Mouse (Mus musculus): Measurements from ENCODE around the gene Itga5. TPM values are rescaled to one million over a fixed set of nuclear protein-coding genes. Genes with fewer than 3 reads are reported as not detected.
"Not testable (repeated sequence)": the region's sequence is repeated elsewhere in the genome, so short reads cannot be mapped to it uniquely, and the experiment has no call there.

Itga5 gene
- total RNA-seq (2014; rRNA removed) (2.2 and 3.2 TPM in 2 replicates), polyA plus RNA-seq (2015; fragmentation: Nextera tagmentation; extraction: Ambion mirVana) (2.9 and 3.5 TPM in 2 replicates)

DNA sequence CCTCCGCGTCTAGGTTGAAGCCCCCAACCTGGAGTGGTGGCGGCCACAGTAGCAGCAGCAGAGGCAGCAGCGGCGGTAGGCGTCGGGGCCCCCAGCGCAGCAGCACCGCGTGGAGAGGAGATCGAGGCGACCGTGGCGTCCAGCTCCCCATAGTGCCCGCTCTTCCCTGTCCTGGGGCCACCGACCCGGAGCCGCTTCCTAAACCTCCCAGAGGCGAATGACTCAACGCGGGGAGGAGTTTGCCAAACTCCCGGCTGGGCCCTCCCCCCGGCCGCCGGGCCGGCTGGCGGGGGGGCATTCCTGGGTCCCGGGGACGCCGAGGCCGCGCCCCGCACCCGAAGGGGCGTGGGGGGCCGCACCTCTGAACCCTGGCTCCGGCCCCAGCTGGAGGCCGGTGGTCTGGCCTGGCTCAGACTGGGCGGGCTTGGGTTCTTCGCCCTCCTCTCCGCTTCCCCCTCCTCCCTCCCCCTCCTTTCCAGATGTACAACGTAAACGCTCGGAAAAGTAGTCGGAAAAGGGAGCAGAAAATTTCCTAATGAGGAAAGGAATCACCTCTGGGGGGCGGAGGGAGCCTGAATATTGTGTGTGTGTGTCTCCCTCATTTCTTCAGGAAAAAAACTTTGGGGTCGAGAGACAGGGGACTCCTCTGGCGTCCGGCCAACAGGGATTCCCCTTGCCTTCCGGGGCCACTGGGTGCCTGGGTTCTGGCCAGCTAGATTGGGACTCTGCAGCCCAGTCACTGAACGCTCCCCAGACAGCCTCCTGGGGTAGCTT is at the start of gene Itga5:
Itga5 (minus strand) TSS at position 388 of the 774 bp plus-strand sequence.
- H3K4me1 ChIP-seq (ENCODE audit: insufficient read depth) = peaks cover 11% of the 10 kb centered on the region
- H3K4me2 ChIP-seq (ENCODE audit: low read depth) = peak within 1 kb of the TSS; percentile 97
- H3K9ac ChIP-seq = peak within 1 kb of the TSS; percentile 50
- WGBS = 1% methylated on average over 47 of the region's 51 CpGs
- TF ChIP-seq CTCF (IDR thresholded peaks at IDR 0.05; ENCODE audit: low read depth) = no peak
- H3K36me3 ChIP-seq (ENCODE audit: insufficient read depth) = no peaks in the 10 kb centered on the region
- peak; percentile 59; the same call in 1 of the 2 replicates for ATAC-seq
- H3K27ac ChIP-seq (ENCODE audit: low read depth, low read length) = no peak within 1 kb of the TSS
- no peaks in the 10 kb centered on the region for H3K9me3 ChIP-seq (ENCODE audit: low read length)
- H3K27me3 ChIP-seq (ENCODE audit: insufficient read depth, low read length) = 0 out of 2 replicates have a peak, but pooled peaks cover 4% of the 10 kb centered on the region
- H3K4me3 ChIP-seq (ENCODE audit: low read depth, low read length) = peak within 1 kb of the TSS; percentile 43
- peak; percentile 26 for DNase-seq

DNA sequence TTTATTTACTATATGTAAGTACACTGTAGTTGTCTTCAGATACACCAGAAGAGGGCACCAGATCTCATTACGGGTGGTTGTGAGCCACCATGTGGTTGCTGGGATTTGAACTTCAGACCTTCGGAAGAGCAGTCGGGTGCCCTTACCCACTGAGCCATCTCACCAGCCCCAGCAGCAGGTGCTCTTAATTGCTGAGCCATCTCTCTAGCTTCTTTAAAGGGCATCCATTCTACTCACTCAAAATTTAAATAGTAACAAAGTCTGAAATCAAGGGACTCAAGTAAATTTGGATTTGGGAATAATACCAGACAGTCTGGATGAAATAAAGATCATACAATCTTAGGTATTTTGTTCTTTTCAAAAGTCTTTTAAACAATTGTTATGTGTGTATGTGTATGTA is 39.0 kb upstream of the Itga5 start:
- H3K4me1 ChIP-seq (ENCODE audit: insufficient read depth); H3K27ac ChIP-seq (ENCODE audit: low read depth, low read length); H3K9me3 ChIP-seq (ENCODE audit: low read length); H3K36me3 ChIP-seq (ENCODE audit: insufficient read depth); H3K4me3 ChIP-seq (ENCODE audit: low read depth, low read length); ATAC-seq; H3K9ac ChIP-seq; H3K4me2 ChIP-seq (ENCODE audit: low read depth); H3K27me3 ChIP-seq (ENCODE audit: insufficient read depth, low read length); DNase-seq: not testable (repeated sequence)
- 100% methylated on average over 2 of the region's 3 CpGs for WGBS

DNA sequence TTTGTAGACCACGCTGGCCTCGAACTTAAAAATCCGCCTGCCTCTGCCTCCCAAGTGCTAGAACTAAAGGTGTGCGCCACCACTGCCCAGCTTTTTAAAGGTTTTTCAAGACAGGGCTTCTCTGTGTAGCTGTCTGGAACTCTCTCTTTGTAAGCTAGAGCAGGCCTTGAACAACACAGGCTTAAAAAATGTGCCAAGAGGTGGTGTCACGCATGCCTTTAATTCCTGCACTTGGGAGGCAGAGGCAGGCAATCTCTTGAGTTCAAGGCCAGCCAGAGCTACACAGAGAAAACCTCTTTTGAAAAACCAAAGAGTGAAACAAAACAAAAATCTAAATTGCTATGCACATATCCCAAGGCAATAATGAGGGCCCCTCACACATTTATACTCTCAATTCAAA is 34.8 kb upstream of the Itga5 start:
- no peak for ATAC-seq
- H3K27me3 ChIP-seq (ENCODE audit: insufficient read depth, low read length) = no peaks in the 10 kb centered on the region
- H3K4me1 ChIP-seq (ENCODE audit: insufficient read depth) = no peaks in the 10 kb centered on the region
- no peaks in the 10 kb centered on the region for H3K9me3 ChIP-seq (ENCODE audit: low read length)
- TF ChIP-seq CTCF (IDR thresholded peaks at IDR 0.05; ENCODE audit: low read depth) = no peak
- H3K4me2 ChIP-seq (ENCODE audit: low read depth) = no peak overlapping the region
- no peak for DNase-seq
- no peak overlapping the region for H3K4me3 ChIP-seq (ENCODE audit: low read depth, low read length)
- WGBS = 86% methylated on average over 5 of the region's 5 CpGs
- no peak overlapping the region for H3K9ac ChIP-seq
- H3K36me3 ChIP-seq (ENCODE audit: insufficient read depth) = no peaks in the 10 kb centered on the region
- no peak overlapping the region for H3K27ac ChIP-seq (ENCODE audit: low read depth, low read length)

- Histone ChIP-seq H3K4me1 (ENCODE audit: insufficient read depth) (no peaks in the 10 kb centered on the region), H3K9ac (no peak overlapping the region), H3K36me3 (ENCODE audit: insufficient read depth) (no peaks in the 10 kb centered on the region), H3K9me3 (ENCODE audit: low read length) (no peaks in the 10 kb centered on the region), H3K4me3 (ENCODE audit: low read depth, low read length) (no peak overlapping the region), H3K27me3 (ENCODE audit: insufficient read depth, low read length) (no peaks in the 10 kb centered on the region), H3K4me2 (ENCODE audit: low read depth) (no peak overlapping the region), H3K27ac (ENCODE audit: low read depth, low read length) (no peak overlapping the region)
- ATAC-seq (no peak), DNase-seq (no peak)
- no peak for TF ChIP-seq CTCF (IDR thresholded peaks at IDR 0.05; ENCODE audit: low read depth)
Measured at GRCm38 (mm10) chr15:103393577-103393976, 27.0 kb upstream of the Itga5 start.

DNA sequence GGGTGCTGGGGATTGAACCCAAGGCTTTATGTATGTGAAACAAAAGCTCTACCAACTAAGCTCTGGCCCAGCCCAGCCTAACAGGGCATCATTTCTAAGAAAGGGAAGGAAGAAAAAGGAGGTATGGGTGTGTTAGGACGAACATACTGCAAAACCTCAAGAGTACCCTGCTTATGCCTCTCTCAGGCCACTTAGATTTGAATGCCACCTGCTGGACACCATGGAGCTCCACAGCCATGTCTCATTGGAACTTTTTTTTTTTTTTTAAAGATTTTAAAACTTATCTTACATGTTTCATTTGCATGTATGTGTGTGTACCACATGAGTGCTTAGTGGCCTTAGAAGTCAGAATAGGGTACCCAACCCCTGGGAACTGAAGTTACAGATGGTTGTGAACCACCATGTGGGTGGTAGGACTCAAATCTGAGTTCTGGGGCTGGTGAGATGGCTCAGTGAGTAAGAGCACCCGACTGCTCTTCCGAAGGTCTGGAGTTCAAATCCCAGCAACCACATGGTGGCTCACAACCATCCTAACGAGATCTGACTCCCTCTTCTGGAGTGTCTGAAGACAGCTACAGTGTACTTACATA is 22.1 kb upstream of the Itga5 start:
- Histone ChIP-seq H3K27ac (ENCODE audit: low read depth, low read length) (no peak overlapping the region), H3K27me3 (ENCODE audit: insufficient read depth, low read length) (no peaks in the 10 kb centered on the region), H3K9ac (no peak overlapping the region), H3K36me3 (ENCODE audit: insufficient read depth) (no peaks in the 10 kb centered on the region), H3K4me2 (ENCODE audit: low read depth) (no peak overlapping the region), H3K9me3 (ENCODE audit: low read length) (no peaks in the 10 kb centered on the region), H3K4me3 (ENCODE audit: low read depth, low read length) (no peak overlapping the region), H3K4me1 (ENCODE audit: insufficient read depth) (no peaks in the 10 kb centered on the region)
- DNase-seq (no peak), ATAC-seq (no peak)
- TF ChIP-seq CTCF (IDR thresholded peaks at IDR 0.05; ENCODE audit: low read depth) = peak; percentile 56
- 53% methylated on average over 4 of the region's 4 CpGs for WGBS

DNA sequence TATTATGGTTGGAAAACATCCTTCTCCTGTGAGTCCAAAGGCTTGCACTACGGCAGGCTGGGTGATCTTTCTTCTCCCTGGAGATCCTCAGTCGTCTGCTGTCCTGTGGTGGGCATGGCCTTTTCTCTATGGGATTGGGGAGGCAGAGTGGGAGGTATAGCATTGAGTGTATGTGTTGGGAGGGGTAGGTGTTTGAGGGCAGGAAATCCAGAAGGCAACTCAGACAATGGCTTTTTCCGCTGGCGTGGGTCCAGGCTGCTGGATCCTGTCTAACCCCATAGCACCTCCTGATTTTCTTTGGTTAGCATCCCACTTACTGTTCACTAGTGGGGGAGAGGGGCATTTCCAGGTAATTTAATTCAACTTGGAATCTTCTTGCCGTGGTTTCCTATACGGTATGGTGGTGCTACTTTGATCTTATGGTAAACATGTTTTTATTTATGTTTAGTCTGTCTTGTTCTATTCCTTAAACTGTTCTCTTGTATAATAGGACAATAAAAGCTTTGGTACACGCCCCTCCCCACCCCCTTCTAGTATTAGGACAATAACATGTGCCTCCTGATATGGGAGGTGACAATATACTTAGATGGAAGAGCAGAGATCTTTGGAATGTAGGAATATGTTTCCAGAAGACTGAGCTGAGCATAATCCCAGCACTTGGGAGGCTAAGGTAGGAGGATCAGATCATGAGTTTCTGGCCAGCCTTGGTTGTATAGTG is 17.4 kb upstream of the Itga5 start:
- H3K9me3 ChIP-seq (ENCODE audit: low read length) = no peaks in the 10 kb centered on the region
- H3K4me2 ChIP-seq (ENCODE audit: low read depth) = no peak overlapping the region
- no peaks in the 10 kb centered on the region for H3K36me3 ChIP-seq (ENCODE audit: insufficient read depth)
- H3K4me1 ChIP-seq (ENCODE audit: insufficient read depth) = no peaks in the 10 kb centered on the region
- H3K27me3 ChIP-seq (ENCODE audit: insufficient read depth, low read length) = no peaks in the 10 kb centered on the region
- WGBS = 70% methylated on average over 7 of the region's 7 CpGs
- no peak overlapping the region for H3K4me3 ChIP-seq (ENCODE audit: low read depth, low read length)
- no peak overlapping the region for H3K27ac ChIP-seq (ENCODE audit: low read depth, low read length)
- no peak for DNase-seq
- H3K9ac ChIP-seq = no peak overlapping the region
- TF ChIP-seq CTCF (IDR thresholded peaks at IDR 0.05; ENCODE audit: low read depth) = no peak
- no peak for ATAC-seq

Measured in forebrain, postnatal 0 days (tissue).